In genomic region chr11:95831276-95831619, GRCm38 (mm10) we compare ENCODE assay signal across 8 mouse cellular contexts. TPM values are rescaled to one million over a fixed set of nuclear protein-coding genes. Genes with fewer than 3 reads are reported as not detected.
A peak's percentile ranks its signal among the peaks of the same experiment; 100 is the strongest.
DNase-seq lines count a peak whose midpoint lies in the region; ATAC-seq and TF ChIP-seq lines count a peak whose summit lies in the region.

No protein-coding gene starts in this region.

- DNase-seq in kidney, adult 2 months, result no peak
- DNase-seq in kidney, adult 9 months, result no peak
- DNase-seq in embryonic facial prominence, embryonic 10.5 days (ENCODE audit: low spot score), result peak; percentile 44
- no peak for DNase-seq in ovary, adult 18-20 months (ENCODE audit: low spot score)
- DNase-seq in right cerebral cortex, adult 2 months (ENCODE audit: low spot score in 2 of 2), result no peak
- no peak for DNase-seq in thymus, postnatal 25 days

- peak overlapping the region; percentile 29; the same call in 1 of the 2 replicates for H3K4me3 ChIP-seq in kidney, adult 2 months (ENCODE audit: insufficient read depth, low read depth, low read length)
- peak overlapping the region; percentile 46 for H3K4me3 ChIP-seq in embryonic facial prominence, embryonic 10.5 days
- H3K4me3 ChIP-seq in hindbrain, embryonic 15.5 days, result peak overlapping the region; percentile 27
- H3K4me3 ChIP-seq in midbrain, embryonic 12.5 days, result peak overlapping the region; percentile 29

- no peak overlapping the region for H3K27ac ChIP-seq in kidney, adult 2 months (ENCODE audit: insufficient read depth, low read depth, low read length)
- H3K27ac ChIP-seq in embryonic facial prominence, embryonic 10.5 days (replicated peaks), result no peak overlapping the region
- no peak overlapping the region for H3K27ac ChIP-seq in hindbrain, embryonic 15.5 days (replicated peaks)
- H3K27ac ChIP-seq in midbrain, embryonic 12.5 days (replicated peaks), result no peak overlapping the region

- no peaks in the 10 kb centered on the region for H3K9me3 ChIP-seq in embryonic facial prominence, embryonic 10.5 days
- no peaks in the 10 kb centered on the region for H3K9me3 ChIP-seq in hindbrain, embryonic 15.5 days
- no peaks in the 10 kb centered on the region for H3K9me3 ChIP-seq in midbrain, embryonic 12.5 days

- no peaks in the 10 kb centered on the region for H3K36me3 ChIP-seq in kidney, adult 2 months (ENCODE audit: control insufficient read depth, insufficient read depth, low read length)
- no peaks in the 10 kb centered on the region for H3K36me3 ChIP-seq in embryonic facial prominence, embryonic 10.5 days (replicated peaks)
- no peaks in the 10 kb centered on the region for H3K36me3 ChIP-seq in hindbrain, embryonic 15.5 days
- H3K36me3 ChIP-seq in midbrain, embryonic 12.5 days, result no peaks in the 10 kb centered on the region

- no peak for TF ChIP-seq CTCF in kidney, adult 2 months (conservative IDR thresholded peaks at IDR 0.05; ENCODE audit: insufficient read depth, insufficient read length, low read depth, low read length)

- ATAC-seq in hindbrain, embryonic 15.5 days (ENCODE audit: low FRiP score, low read depth), result no peak
- ATAC-seq in midbrain, embryonic 12.5 days (ENCODE audit: low FRiP score, low read depth), result no peak

- 17% methylated on average over 10 of the region's 10 CpGs for WGBS in kidney, adult 2 months
- 6% methylated on average over 10 of the region's 10 CpGs for WGBS in embryonic facial prominence, embryonic 10.5 days
- WGBS in hindbrain, embryonic 15.5 days, result 4% methylated on average over 10 of the region's 10 CpGs
- WGBS in midbrain, embryonic 12.5 days, result 6% methylated on average over 10 of the region's 10 CpGs

- H3K4me1 ChIP-seq in kidney, adult 2 months (ENCODE audit: control insufficient read depth, insufficient read depth, low read length), result 0 out of 2 replicates have a peak, but pooled peaks cover 4% of the 10 kb centered on the region
- peaks cover 60% of the 10 kb centered on the region for H3K4me1 ChIP-seq in embryonic facial prominence, embryonic 10.5 days
- H3K4me1 ChIP-seq in hindbrain, embryonic 15.5 days (replicated peaks), result peaks cover 28% of the 10 kb centered on the region
- H3K4me1 ChIP-seq in midbrain, embryonic 12.5 days, result peaks cover 24% of the 10 kb centered on the region

- H3K4me2 ChIP-seq in hindbrain, embryonic 15.5 days, result peak overlapping the region; percentile 49
- peak overlapping the region; percentile 44 for H3K4me2 ChIP-seq in midbrain, embryonic 12.5 days (replicated peaks)

- no peak for TF ChIP-seq POLR2A in kidney, adult 2 months (IDR thresholded peaks at IDR 0.05; ENCODE audit: low read depth, low read length)

- H3K27me3 ChIP-seq in kidney, adult 2 months (replicated peaks; ENCODE audit: control insufficient read depth, insufficient read depth, low read length), result no peaks in the 10 kb centered on the region
- peaks cover 100% of the 10 kb centered on the region for H3K27me3 ChIP-seq in embryonic facial prominence, embryonic 10.5 days (replicated peaks; ENCODE audit: low read depth, poor library complexity, severe bottlenecking)
- peaks cover 94% of the 10 kb centered on the region for H3K27me3 ChIP-seq in hindbrain, embryonic 15.5 days
- H3K27me3 ChIP-seq in midbrain, embryonic 12.5 days, result peaks cover 98% of the 10 kb centered on the region

- H3K9ac ChIP-seq in hindbrain, embryonic 15.5 days, result no peak overlapping the region
- no peak overlapping the region for H3K9ac ChIP-seq in midbrain, embryonic 12.5 days (replicated peaks)

RNA-seq across cellular contexts. Expression of gene Gngt2, which starts 5.8 kb away (rescaled TPM):
- 8.0 and 10.3 TPM in 2 replicates for polyA plus RNA-seq in kidney, adult 2 months (2012; rRNA removed)
- polyA plus RNA-seq in embryonic facial prominence, embryonic 10.5 days (2016; fragmentation: Nextera tagmentation; extraction: Ambion mirVana), result 9.5 and 10.0 TPM in 2 replicates
- polyA plus RNA-seq in hindbrain, embryonic 15.5 days (2015; fragmentation: Nextera tagmentation; extraction: Ambion mirVana), result 1.8 and 3.7 TPM in 2 replicates
- polyA plus RNA-seq in midbrain, embryonic 12.5 days (2016; fragmentation: Nextera tagmentation; extraction: Ambion mirVana), result 2.6 and 4.1 TPM in 2 replicates

RNA-seq across cellular contexts. Expression of gene Phospho1, which starts 6.9 kb away (rescaled TPM):
- 26.4 and 46.5 TPM in 2 replicates for polyA plus RNA-seq in kidney, adult 2 months (2012; rRNA removed)
- not detected in 2 replicates for polyA plus RNA-seq in embryonic facial prominence, embryonic 10.5 days (2016; fragmentation: Nextera tagmentation; extraction: Ambion mirVana)
- polyA plus RNA-seq in hindbrain, embryonic 15.5 days (2015; fragmentation: Nextera tagmentation; extraction: Ambion mirVana), result 0.44 and 0.81 TPM in 2 replicates
- polyA plus RNA-seq in midbrain, embryonic 12.5 days (2016; fragmentation: Nextera tagmentation; extraction: Ambion mirVana), result not detected in 2 replicates

RNA-seq across cellular contexts. Expression of gene Abi3, which starts 11.0 kb away (rescaled TPM):
- 21.8 and 25.0 TPM in 2 replicates for polyA plus RNA-seq in kidney, adult 2 months (2012; rRNA removed)
- 3.7 and 4.1 TPM in 2 replicates for polyA plus RNA-seq in embryonic facial prominence, embryonic 10.5 days (2016; fragmentation: Nextera tagmentation; extraction: Ambion mirVana)
- polyA plus RNA-seq in hindbrain, embryonic 15.5 days (2015; fragmentation: Nextera tagmentation; extraction: Ambion mirVana), result 1.1 and 1.7 TPM in 2 replicates
- polyA plus RNA-seq in midbrain, embryonic 12.5 days (2016; fragmentation: Nextera tagmentation; extraction: Ambion mirVana), result 1.8 TPM in 2 replicates

Comparison
In these comparisons a context has a peak if more than half of its experiments do, and no peak if none do; other contexts are left out.
1. RNA of gene Phospho1, which starts 6.9 kb away (polyA plus RNA-seq): 26.4 to 46.5 TPM in kidney, adult 2 months; 0.44 to 0.81 TPM in hindbrain, embryonic 15.5 days, not detected in embryonic facial prominence, embryonic 10.5 days and not detected in midbrain, embryonic 12.5 days; every median in the first group is over 10 times any median in the second.
2. Peak in every context shown above with its lines, with median percentiles within 50 percentile points of each other: H3K4me3 ChIP-seq.